Mouse (Mus musculus): ENCODE results near the gene Ffar2.
A peak's percentile ranks its signal among the peaks of the same experiment; 100 is the strongest.
"Not testable (repeated sequence)": the region's sequence is repeated elsewhere in the genome, so short reads cannot be mapped to it uniquely, and the experiment has no call there.

Gene Ffar2

GRCm38 (mm10) chr7:30823675-30824074, at the start of gene Ffar2:
Gene Ffar2 (minus strand): TSS chr7:30823775.
- no peak for DNase-seq

GRCm38 (mm10) chr7:30873083-30873482, 49.5 kb upstream of the Ffar2 start:
- peak; percentile 78 to 93 for DNase-seq

GRCm38 (mm10) chr7:30863386-30863785, 39.8 kb upstream of the Ffar2 start:
- DNase-seq: no peak

- DNase-seq: no peak
Observed at GRCm38 (mm10) chr7:30861464-30861863, 37.9 kb upstream of the Ffar2 start, which contains the start of gene Ffar1. Gene Ffar1 (minus strand): TSS chr7:30861564.

GRCm38 (mm10) chr7:30859635-30860402, 36.2 kb upstream of the Ffar2 start:
- peak; percentile 53 to 54 for DNase-seq

GRCm38 (mm10) chr7:30859290-30859634, 35.7 kb upstream of the Ffar2 start:
- peak; percentile 82 to 88 for DNase-seq

GRCm38 (mm10) chr7:30857746-30858145, 34.2 kb upstream of the Ffar2 start:
- DNase-seq: no peak

GRCm38 (mm10) chr7:30856078-30856477, 32.5 kb upstream of the Ffar2 start, which contains the start of gene Ffar3:
Gene Ffar3 (minus strand): TSS chr7:30856178.
- no peak for DNase-seq

- no peak for DNase-seq
Observed at GRCm38 (mm10) chr7:30851421-30851820, 27.8 kb upstream of the Ffar2 start.

GRCm38 (mm10) chr7:30847934-30848333, 24.4 kb upstream of the Ffar2 start:
- no peak for DNase-seq

- peak in 1 of 2 experiments; percentile 13 for DNase-seq
Observed at GRCm38 (mm10) chr7:30847386-30847785, 23.8 kb upstream of the Ffar2 start.

- no peak for DNase-seq
Observed at GRCm38 (mm10) chr7:30846505-30847053, 23.0 kb upstream of the Ffar2 start.

GRCm38 (mm10) chr7:30844676-30845297, 21.2 kb upstream of the Ffar2 start:
- no peak for DNase-seq

GRCm38 (mm10) chr7:30842092-30842491, 18.5 kb upstream of the Ffar2 start:
- DNase-seq: no peak

GRCm38 (mm10) chr7:30841379-30841778, 17.8 kb upstream of the Ffar2 start:
- no peak for DNase-seq

GRCm38 (mm10) chr7:30840306-30840705, 16.7 kb upstream of the Ffar2 start:
- no peak for DNase-seq

- no peak for DNase-seq
Observed at GRCm38 (mm10) chr7:30837277-30837676, 13.7 kb upstream of the Ffar2 start.

- not testable (repeated sequence) for DNase-seq
Observed at GRCm38 (mm10) chr7:30832684-30833083, 9.1 kb upstream of the Ffar2 start.

- no peak for DNase-seq
Observed at GRCm38 (mm10) chr7:30832261-30832660, 8.7 kb upstream of the Ffar2 start.

GRCm38 (mm10) chr7:30829428-30829827, 5.9 kb upstream of the Ffar2 start:
- DNase-seq: no peak

GRCm38 (mm10) chr7:30828871-30829270, 5.3 kb upstream of the Ffar2 start:
- not testable (repeated sequence) for DNase-seq

GRCm38 (mm10) chr7:30826660-30827059, 3.1 kb upstream of the Ffar2 start:
- DNase-seq: no peak

GRCm38 (mm10) chr7:30824306-30824705, 731 bp upstream of the Ffar2 start:
- DNase-seq: no peak

GRCm38 (mm10) chr7:30821532-30821931, 2.0 kb downstream of the Ffar2 start:
- DNase-seq: peak in 1 of 2 experiments; percentile 18
